ENCODE assay signal across 21 mouse cellular contexts in the genomic region with DNA sequence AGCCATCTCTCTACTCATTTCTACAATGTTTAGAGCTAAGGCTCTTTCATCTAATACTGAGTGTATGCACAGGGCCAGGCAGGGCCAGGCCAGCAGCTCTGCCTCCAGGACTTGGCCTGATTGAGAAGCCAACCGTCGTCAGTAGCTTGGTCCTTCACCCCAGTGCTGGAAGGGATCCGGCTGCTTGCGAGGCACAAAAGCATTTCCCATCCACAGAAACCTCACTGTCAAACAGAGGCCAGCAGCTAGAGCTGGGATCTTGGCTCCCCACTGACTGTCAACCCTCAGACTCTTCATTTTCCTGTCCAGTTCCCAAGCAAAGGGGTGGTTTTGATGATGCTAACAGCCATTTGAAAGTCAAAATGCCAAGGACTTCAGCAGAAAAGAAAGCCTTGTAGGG. TPM values are rescaled to one million over a fixed set of nuclear protein-coding genes. Genes with fewer than 3 reads are reported as not detected.
DNase-seq lines count a peak whose midpoint lies in the region; ATAC-seq lines count a peak whose summit lies in the region.
"Had no signal": no experiment of that assay in that cellular context is flagged by ENCODE, and none has a peak within 500 bp of the region (broad histone marks: within the 10 kb centered on the region; RNA-seq: fewer than 3 reads in every experiment).

No protein-coding gene starts in this region.

- 58% methylated on average over 4 of the region's 4 CpGs for WGBS in stomach, embryonic 15.5 days
- WGBS in heart, embryonic 11.5 days (ENCODE audit: insufficient replicate concordance), result 80% methylated on average over 4 of the region's 4 CpGs

- no peaks in the 10 kb centered on the region for H3K27me3 ChIP-seq in stomach, embryonic 15.5 days (replicated peaks)
- H3K27me3 ChIP-seq in heart, embryonic 11.5 days (ENCODE audit: control insufficient read depth, insufficient read depth, low read length), result no peaks in the 10 kb centered on the region
- H3K27me3 ChIP-seq: limb, embryonic 12.5 days; midbrain, embryonic 13.5 days had no signal

- no peak overlapping the region for H3K4me3 ChIP-seq in stomach, embryonic 15.5 days (replicated peaks)
- H3K4me3 ChIP-seq in heart, embryonic 11.5 days (ENCODE audit: low read depth, low read length), result no peak overlapping the region
- H3K4me3 ChIP-seq: forebrain, embryonic 10.5 days; heart, embryonic 10.5 days; hindbrain, embryonic 10.5 days; layer of hippocampus, adult 2 months; limb, embryonic 12.5 days; megakaryocyte, embryonic 14.5 days; midbrain, embryonic 13.5 days had no signal

- no peaks in the 10 kb centered on the region for H3K9me3 ChIP-seq in stomach, embryonic 15.5 days
- H3K9me3 ChIP-seq in heart, embryonic 11.5 days (replicated peaks; ENCODE audit: control insufficient read depth, low read length), result no peaks in the 10 kb centered on the region
- H3K9me3 ChIP-seq: forebrain, embryonic 10.5 days; heart, embryonic 10.5 days; hindbrain, embryonic 10.5 days; limb, embryonic 12.5 days; megakaryocyte, embryonic 14.5 days; midbrain, embryonic 13.5 days had no signal

- no peak overlapping the region for H3K4me2 ChIP-seq in stomach, embryonic 15.5 days
- H3K4me2 ChIP-seq in heart, embryonic 11.5 days, result no peak overlapping the region
- H3K4me2 ChIP-seq: limb, embryonic 12.5 days; liver, embryonic 11.5 days; midbrain, embryonic 13.5 days had no signal

- ATAC-seq in stomach, embryonic 15.5 days (ENCODE audit: insufficient read depth, low FRiP score, low read depth), result no peak
- ATAC-seq in heart, embryonic 11.5 days (replicated peaks; ENCODE audit: insufficient number of reproducible peaks, low FRiP score, low TSS enrichment), result no peak
- ATAC-seq: forebrain, embryonic 16.5 days; intestine, postnatal 0 days; liver, postnatal 0 days; midbrain, embryonic 13.5 days had no signal

- H3K36me3 ChIP-seq in stomach, embryonic 15.5 days, result no peaks in the 10 kb centered on the region
- H3K36me3 ChIP-seq in heart, embryonic 11.5 days (ENCODE audit: control insufficient read depth, insufficient read depth, low read length), result no peaks in the 10 kb centered on the region
- H3K36me3 ChIP-seq: forebrain, embryonic 10.5 days; heart, embryonic 10.5 days; hindbrain, embryonic 10.5 days; limb, embryonic 12.5 days; midbrain, embryonic 13.5 days had no signal

- H3K4me1 ChIP-seq in stomach, embryonic 15.5 days, result peaks cover 15% of the 10 kb centered on the region
- H3K4me1 ChIP-seq in heart, embryonic 11.5 days (ENCODE audit: control insufficient read depth, insufficient read depth, low read length), result no peaks in the 10 kb centered on the region
- H3K4me1 ChIP-seq: megakaryocyte, embryonic 14.5 days had no signal

- H3K9ac ChIP-seq in stomach, embryonic 15.5 days, result no peak overlapping the region
- H3K9ac ChIP-seq in heart, embryonic 11.5 days (ENCODE audit: low read depth, low read length), result no peak overlapping the region
- H3K9ac ChIP-seq: limb, embryonic 12.5 days; liver, postnatal 0 days; midbrain, embryonic 13.5 days had no signal

- peak overlapping the region; percentile 14; the same call in 1 of the 2 replicates for H3K27ac ChIP-seq in stomach, embryonic 15.5 days
- no peak overlapping the region for H3K27ac ChIP-seq in heart, embryonic 11.5 days (ENCODE audit: low read depth, low read length)
- H3K27ac ChIP-seq: forebrain, embryonic 10.5 days; heart, embryonic 10.5 days; hindbrain, embryonic 10.5 days; layer of hippocampus, adult 2 months; limb, embryonic 12.5 days; midbrain, embryonic 13.5 days had no signal

- peak; percentile 12 for DNase-seq in cerebellum, adult 11-12 months
- no peak for DNase-seq in cerebellum, postnatal 4 days (ENCODE audit: low spot score in 2 of 2)
- DNase-seq in gastrocnemius, postnatal 25 days, result peak; percentile 34
- DNase-seq in gastrocnemius, postnatal 10 days, result no peak
- peak; percentile 33 for DNase-seq in kidney, postnatal 14 days
- DNase-seq in kidney, adult 8-10 months, result no peak
- DNase-seq: adrenal gland, postnatal 14 days; liver, postnatal 0 days had no signal

RNA-seq across cellular contexts. Expression of a gene that starts 22.9 kb away (rescaled TPM):
- not detected for total RNA-seq in gastrocnemius, postnatal 25 days (2021)
- under 1 TPM; 0.23 to 0.31 TPM for total RNA-seq in gastrocnemius, postnatal 10 days (2021)
- 0.98 TPM in 2 replicates for polyA plus RNA-seq in stomach, embryonic 15.5 days (2015; fragmentation: Nextera tagmentation; extraction: Ambion mirVana)
- polyA plus RNA-seq in heart, embryonic 11.5 days (2014; fragmentation: Nextera tagmentation; extraction: Ambion mirVana), result 0.17 and 0.23 TPM in 2 replicates
- total RNA-seq: adrenal gland, postnatal 14 days; monocyte, adult 5-6 weeks had no signal
- polyA plus RNA-seq: limb, embryonic 12.5 days; liver, embryonic 11.5 days; liver, postnatal 0 days had no signal

RNA-seq across cellular contexts. Expression of a gene that starts 39.4 kb away (rescaled TPM):
- 1 to 10 TPM; 6.3 to 6.6 TPM for total RNA-seq in gastrocnemius, postnatal 25 days (2021)
- 1 to 10 TPM; 7.8 to 8.5 TPM for total RNA-seq in gastrocnemius, postnatal 10 days (2021)
- polyA plus RNA-seq in stomach, embryonic 15.5 days (2015; fragmentation: Nextera tagmentation; extraction: Ambion mirVana), result 52.2 and 54.9 TPM in 2 replicates
- polyA plus RNA-seq in heart, embryonic 11.5 days (2014; fragmentation: Nextera tagmentation; extraction: Ambion mirVana), result 47.2 and 49.8 TPM in 2 replicates

RNA-seq across cellular contexts. Expression of a gene that starts 58.6 kb away (rescaled TPM):
- total RNA-seq in gastrocnemius, postnatal 25 days (2021), result 1 to 10 TPM; 5.7 to 7.8 TPM
- 10 to 100 TPM; 12.3 to 14.4 TPM for total RNA-seq in gastrocnemius, postnatal 10 days (2021)
- polyA plus RNA-seq in stomach, embryonic 15.5 days (2015; fragmentation: Nextera tagmentation; extraction: Ambion mirVana), result 35.2 and 48.4 TPM in 2 replicates
- 21.9 and 24.7 TPM in 2 replicates for polyA plus RNA-seq in heart, embryonic 11.5 days (2014; fragmentation: Nextera tagmentation; extraction: Ambion mirVana)
- total RNA-seq: monocyte, adult 5-6 weeks had no signal

Comparison
In these comparisons a context has a peak if more than half of its experiments do, and no peak if none do; other contexts are left out.
1. DNase-seq: peak in cerebellum, adult 11-12 months (single experiment), gastrocnemius, postnatal 25 days (single experiment) and kidney, postnatal 14 days (single experiment); none in cerebellum, postnatal 4 days (0 of 2), gastrocnemius, postnatal 10 days (single experiment) and kidney, adult 8-10 months (0 of 2).